Mouse (Mus musculus): ENCODE results near the gene Ablim1.

DNA sequence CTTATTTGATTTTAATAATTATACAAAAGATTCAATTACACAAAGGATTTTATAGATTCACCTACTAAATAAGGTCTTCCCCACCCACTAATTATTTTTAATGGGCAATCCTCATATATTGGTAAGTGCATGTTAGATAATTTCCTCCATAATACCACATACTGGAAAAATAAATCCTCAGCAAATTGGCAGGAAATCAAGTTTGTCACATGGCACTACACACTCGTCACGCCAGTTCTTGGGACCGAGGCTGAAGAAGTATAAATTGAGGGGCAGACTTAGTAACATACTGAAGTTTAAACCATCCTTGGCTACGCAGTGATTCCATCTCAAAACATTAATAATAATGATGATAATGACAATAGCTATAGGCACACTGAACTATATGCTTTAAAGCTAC, 8.1 kb downstream of the Ablim1 start:
- TF ChIP-seq CTCF (IDR thresholded peaks at IDR 0.05; ENCODE audit: control insufficient read depth, insufficient read depth, insufficient read length) (no peak), USF1 (IDR thresholded peaks at IDR 0.05; ENCODE audit: low read depth) (no peak), MAX (IDR thresholded peaks at IDR 0.05) (no peak), CEBPB (IDR thresholded peaks at IDR 0.05; ENCODE audit: low read depth) (no peak), MYOG (IDR thresholded peaks at IDR 0.05; ENCODE audit: control insufficient read depth, extremely low read depth, insufficient read length) (no peak), MYOD1 (IDR thresholded peaks at IDR 0.05; ENCODE audit: control insufficient read depth, insufficient read length, low read depth) (no peak), FOSL1 (IDR thresholded peaks at IDR 0.05; ENCODE audit: insufficient read depth, low read length, poor library complexity, severe bottlenecking) (no peak)

All from C2C12 (cell line).